Mouse (Mus musculus): ENCODE data around the gene Tpm4.

The Tpm4 gene

DNA sequence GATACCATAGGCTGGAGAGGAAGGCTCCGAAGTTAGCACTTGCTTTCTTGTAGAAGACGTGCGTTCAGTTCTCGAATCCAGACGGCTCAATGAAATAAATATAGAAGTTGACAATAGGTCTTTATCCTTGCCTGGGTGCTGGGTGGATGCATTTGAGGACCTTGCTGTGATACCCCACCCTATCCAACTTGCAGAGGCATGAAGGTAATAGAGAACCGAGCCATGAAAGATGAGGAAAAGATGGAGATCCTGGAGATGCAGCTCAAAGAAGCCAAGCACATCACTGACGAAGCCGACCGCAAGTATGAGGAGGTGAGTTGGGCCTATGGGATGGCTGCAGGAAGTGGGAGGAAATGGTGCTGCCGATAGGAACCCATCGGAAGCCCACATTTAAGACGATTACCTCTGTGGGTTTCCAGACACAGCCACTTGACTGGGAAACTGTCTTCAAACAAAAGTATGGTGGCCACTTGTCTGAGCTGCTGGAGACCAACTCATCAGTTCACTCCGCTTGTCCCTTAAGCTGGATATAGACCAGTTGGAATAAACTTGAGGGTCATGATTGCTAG lies 8.6 kb downstream of the Tpm4 start:
- no peak for DNase-seq (ENCODE audit: low read depth)

DNA sequence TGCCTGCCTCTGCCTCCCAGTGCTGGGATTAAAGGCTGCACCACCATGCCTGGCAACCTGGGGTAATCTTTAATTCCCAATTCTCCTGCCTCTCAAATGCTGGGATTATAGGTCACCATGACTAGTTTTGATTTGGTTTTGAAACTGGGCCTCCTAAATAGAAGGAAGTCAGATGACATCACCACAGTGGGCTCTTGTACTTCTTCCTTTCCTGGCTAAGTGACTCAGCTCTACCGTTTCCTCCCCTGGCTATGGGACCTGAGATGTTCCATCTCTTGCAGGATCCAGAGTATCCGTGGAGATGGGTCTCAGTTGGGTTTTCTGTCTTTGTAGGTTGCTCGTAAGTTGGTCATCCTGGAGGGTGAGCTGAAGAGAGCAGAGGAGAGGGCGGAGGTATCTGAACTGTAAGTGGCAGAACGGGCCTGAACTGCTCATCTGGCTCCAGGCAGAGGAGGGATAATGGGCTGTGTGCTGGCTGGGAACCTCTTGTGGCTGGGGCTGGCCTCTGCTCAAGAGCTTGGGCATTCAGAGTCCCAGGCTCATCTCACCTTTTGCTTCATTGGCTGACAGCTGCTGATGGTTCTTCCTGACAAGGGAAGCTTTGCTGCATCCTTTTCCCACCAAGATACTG lies 9.7 kb downstream of the Tpm4 start:
- no peak for DNase-seq (ENCODE audit: low read depth)

DNA sequence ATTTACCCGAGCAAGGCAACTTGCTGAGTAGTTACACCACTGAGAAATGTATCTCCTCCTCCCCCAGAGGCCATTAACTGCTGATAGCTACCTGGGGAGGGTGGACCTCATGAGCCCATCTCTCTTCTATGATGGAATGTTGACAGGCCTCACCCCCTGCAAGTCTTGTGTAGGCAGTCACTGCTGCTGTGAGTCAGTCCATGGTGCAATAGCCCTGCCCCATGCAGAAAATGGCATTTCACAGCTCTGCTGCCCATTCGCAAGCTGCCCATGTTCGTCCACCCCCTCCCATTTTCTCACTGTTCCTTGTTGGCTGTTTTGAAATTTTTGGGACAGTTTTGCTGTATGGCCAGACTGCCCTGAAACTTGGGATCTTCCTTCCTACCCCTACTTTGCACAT lies 10.7 kb downstream of the Tpm4 start:
- no peak for DNase-seq (ENCODE audit: low read depth)

DNA sequence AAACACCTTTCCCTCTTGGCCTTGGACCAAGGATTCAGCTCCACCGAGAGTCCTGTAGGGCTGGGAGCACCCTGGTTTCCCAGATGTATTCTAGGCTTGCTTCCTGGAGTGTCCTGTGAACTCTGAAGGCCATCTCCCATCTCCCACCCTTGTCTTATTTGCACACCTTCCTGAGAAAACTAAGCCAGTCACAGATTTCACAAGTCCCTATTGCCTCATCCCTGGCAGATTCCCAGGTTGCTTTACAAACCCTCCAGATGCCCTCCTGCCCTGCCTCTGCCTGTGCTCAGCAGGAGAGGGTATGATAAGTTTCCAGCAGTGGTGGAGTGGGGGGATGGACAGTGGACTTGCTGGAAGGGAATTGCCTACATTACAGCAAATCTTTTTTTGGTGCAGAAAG lies 11.3 kb downstream of the Tpm4 start:
- no peak for DNase-seq (ENCODE audit: low read depth)

DNA sequence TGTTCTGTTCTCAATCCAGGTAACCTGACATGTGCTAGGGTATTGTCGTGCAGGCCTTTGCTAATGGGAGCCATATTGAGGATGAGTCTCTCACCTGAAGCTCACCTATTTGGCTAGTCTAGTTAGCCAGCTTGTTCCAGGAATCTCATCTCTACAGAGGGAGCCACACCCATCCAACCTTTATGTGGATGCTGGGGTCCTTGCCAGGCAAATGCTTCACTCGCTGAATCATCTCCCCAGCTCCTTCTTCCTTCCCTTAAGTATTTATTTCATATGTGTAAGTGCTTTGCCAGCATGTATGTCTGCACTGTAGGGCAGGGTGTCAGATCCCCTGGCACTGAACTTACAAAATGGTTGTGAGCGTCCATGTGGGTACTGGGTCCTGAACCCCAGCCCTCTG lies 11.8 kb downstream of the Tpm4 start:
- no peak for DNase-seq (ENCODE audit: low read depth)

DNA sequence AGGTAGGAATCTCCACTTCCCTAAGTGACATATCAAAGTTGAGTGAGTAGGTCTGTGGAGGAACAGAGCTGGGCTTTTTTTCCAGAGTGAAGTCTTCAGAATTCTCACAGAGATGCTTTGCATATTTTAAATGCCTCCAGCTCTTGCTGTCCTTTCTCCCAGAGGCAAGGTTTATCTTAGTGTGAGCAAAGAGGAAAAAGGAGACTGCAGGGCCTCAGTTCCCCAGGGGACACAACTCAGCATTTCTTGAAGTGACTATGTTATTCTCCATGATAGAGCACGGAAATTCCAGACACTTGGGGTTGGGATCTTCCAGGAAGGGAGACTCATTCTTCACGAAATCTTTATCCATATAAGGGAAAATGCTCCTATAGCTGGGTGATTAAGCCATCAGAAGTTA lies 12.5 kb downstream of the Tpm4 start:
- no peak for DNase-seq (ENCODE audit: low read depth)

DNA sequence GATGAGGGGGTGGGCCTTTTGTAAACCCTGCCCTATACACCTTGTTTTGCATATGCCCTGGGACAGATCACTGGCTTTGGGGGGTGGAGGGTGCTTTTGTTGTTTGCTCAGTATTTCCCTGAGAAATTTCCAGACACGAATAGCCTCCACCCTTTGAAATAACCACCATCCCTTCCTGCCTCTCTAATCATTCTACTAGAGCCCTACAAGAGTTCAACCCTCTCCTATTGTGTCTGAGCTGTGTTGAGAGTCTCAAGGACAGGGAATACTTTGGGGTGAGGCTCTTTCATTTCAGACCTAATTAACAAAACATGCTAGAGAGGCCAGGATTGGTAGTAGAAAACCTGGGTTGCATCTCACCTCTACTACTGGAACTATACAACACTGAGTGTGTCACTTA lies 14.3 kb downstream of the Tpm4 start:
- no peak for DNase-seq (ENCODE audit: low read depth)

DNA sequence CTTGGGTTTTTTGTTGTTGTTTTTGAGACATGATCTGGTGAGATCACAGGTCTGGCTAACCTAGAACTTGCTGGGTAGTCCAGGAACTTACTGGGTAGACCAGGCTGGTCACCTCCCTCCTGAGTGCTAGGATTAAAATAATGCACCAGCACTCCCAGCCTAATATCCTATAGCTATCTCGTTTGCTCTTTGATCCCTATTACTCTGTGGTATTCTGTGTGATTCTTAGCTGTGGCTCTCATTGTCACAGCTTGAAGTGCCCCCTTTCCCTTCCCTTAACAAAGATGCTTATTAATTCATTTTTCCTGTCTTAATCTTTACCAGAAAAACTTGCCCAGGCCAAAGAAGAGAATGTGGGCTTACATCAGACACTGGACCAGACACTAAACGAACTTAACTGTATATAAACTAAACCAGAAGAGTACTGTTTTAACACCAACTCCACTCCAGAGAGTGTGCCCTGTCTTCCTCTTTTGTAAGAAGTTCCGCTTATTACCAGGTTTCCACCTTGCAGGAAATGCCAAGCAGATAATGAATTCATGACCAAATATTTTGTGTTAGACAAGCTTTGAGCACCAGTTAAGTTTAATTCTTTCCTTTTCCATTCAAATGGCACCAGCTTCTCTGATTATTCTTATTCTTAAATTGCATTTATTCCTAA lies 16.8 kb downstream of the Tpm4 start:
- no peak for DNase-seq (ENCODE audit: low read depth)

DNA sequence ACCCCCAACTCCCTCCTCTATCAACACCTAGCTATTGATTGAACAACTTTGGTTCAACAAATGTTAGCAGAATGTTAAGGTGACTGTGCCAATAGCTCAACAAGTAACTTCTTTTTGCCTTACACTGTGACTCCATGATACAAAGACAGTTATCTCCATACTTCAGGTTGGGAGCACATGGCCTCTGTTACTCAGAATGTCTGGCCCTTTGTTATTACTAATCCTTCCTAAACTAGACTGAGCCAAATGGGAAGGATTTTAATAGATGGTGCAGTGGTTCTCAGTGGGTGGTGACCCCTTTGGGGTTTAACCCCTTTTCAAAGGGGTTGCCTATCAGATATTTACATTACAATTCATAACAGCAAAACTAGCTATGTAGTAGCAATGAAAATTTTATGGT lies 18.6 kb downstream of the Tpm4 start:
- DNase-seq (ENCODE audit: low read depth) = no peak

DNA sequence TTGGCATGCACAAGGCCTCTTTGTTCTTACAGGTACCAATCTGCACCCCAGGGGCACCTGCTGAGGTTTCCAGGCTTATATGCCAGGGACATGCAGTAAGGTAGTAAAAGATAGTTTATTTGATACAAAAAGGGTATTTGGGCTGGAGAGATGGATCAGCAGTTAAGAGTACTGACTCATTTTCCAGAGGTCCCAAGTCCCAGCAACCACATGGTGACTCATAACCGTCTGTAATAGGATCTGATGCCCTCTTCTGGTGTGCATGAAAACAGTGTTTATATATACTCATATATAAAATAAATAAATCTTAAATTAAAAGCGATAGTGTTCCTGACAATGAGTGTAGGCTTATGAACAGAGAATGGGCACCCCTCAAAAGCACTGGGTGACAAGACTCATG lies 23.3 kb downstream of the Tpm4 start:
- no peak for DNase-seq (ENCODE audit: low read depth)

DNA sequence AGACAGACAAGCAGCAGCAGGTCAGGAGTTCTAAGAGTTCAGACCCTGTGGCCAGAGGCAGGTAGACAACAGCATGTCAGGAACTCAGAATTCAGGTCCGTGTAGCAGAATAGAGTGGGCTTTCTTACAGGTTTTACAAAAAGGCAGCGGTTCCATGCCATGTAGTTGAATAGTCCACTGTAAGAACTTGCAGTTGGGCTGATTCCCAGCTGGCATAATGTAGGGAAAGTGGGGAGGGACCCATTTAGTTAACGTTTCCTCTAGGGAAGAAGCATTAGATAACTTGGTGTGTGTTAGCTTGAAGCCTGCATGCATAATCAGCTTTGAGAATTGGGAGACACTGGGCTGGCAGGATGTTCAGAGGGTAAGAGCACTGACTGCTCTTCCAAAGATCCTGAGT lies 24.0 kb downstream of the Tpm4 start:
- DNase-seq (ENCODE audit: low read depth) = no peak

DNA sequence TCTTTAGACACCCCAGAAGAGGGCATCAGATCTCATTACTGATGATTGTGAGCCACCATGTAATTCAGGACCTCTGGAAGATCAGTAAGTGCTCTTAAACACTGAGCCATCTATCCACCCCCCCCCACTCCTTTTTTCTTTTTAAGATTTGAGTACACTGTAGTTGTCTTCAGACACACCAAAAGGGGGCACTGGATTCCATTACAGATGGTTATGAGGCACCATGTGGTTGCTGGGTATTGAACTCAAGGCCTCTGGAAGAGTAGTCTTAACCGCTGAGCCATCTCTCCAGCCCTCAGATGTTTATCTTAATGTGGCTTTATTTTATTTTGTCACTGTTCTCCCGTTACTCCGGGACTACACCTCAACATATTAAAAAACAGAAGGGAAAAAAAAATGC lies 25.2 kb downstream of the Tpm4 start:
- DNase-seq (ENCODE audit: low read depth) = no peak

DNA sequence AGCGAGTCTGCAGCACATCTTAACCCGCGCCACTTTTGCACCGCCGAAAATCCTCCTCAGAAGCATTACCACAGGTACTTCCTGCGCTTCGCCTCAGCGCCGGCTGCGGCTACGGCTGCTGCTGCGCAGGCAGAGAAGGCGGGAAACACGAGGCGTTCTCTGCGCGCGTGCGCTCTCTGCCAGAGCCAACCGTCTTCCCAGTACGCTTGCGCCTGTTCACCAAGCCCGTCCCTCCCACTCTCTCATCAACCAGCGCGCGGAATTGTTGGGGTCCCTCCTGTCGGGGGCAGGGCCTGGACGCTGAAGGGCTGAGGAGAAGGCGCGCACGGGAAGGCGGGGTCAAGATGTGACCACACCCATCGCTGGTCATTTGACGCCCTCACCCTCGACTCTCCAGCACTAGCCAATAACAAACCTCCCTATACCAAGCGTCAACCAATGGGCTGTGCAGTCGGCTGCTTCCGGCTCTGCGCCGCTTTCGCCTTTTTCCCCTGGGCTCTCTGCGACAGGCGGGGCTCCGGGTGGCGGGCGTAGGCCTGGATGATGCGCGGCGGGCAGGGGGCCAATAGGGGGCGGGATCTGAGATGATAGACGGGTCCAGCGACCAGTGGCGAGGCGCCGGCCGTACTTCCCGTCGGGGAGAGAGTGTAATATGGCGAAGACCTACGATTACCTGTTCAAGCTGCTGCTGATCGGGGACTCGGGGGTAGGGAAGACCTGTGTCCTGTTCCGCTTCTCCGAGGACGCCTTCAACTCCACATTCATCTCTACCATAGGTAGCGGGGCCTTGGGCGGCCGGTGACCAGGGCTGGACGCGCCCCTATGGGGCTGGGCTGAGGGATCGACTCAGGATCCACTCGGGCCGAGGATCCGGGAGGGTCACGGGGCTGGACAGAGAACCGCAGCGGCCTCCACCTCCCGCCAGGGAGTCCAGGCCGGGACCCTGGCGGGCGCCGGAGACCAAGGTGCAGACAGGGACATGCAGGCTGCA lies 26.2 kb downstream of the Tpm4 start, which contains the start of gene Rab8a:
Rab8a (plus strand) TSS at position 494 of the 991 bp plus-strand sequence.
- DNase-seq (ENCODE audit: low read depth) = peak; percentile 98

DNA sequence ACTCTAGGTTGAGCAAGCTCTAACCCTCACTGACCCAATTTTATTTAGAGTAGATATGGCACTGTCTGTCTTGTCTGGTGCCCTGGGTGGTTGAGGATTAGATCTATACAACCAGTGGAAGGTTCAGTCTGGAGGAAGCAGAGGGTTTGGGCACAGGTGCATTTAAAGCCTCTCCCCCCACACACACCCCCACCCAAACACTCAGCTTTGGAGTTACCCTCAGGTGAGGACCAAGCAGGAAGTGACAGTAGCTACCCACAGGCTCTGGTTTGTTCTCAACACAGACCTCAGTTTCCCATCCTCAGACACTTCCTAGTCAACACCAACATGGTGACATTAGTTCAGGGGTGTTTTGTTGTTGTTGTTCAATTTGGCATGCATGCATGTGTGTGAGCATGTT lies 28.0 kb downstream of the Tpm4 start:
- DNase-seq (ENCODE audit: low read depth) = no peak

DNA sequence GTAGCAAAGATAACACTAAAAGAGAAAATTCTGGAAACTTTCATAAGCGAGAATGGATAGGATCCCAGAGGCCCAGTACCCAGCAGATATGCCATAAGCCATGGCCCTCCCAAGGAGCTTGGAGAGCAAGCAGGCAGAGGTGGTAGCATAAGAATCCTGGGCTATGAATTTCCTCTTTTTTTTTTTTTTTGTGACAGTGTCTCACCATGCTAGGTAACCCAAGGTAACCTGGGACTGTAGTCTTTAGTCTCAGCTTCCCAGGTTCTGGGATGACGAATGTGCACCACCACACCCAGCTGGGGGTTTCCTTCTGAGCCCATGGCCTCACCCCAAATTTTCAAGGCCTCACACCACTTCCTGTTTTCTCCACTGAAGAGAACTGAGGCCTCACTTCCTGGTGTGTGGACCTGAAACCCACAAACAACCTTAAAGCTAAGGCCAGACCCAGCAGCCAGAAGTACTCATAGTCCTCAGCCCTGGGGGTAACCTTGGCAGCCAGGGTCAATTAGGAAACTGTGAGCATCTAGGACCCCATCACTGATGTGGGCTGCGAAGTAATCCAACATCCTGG lies 34.4 kb downstream of the Tpm4 start:
- no peak for DNase-seq (ENCODE audit: low read depth)

DNA sequence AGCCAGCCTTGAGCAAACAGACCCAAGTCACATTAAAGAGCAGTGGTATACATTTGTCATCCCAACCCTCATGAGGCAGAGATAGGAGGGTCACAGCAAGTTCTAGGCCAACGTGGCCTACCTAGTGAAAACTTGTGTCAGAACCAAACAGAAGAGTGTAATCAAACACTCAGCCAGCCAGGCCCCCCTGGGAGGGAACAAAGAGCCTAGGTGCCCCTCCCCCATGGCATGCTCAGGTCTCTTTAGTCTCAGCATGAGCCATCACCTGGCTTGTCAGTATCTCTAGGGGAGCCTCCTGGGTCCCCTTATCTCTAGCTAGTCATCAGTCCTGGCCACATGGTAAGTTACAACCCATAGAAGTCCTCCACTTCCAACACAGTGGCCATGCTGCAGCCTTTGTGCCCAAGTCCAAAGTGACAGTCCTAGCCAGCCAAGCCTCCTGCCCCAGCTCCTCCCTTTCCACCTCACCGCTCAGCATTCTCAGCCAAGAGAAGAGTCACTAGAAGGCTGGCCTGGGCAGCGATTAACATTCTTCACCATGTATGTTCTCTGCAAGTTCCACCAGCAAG lies 35.0 kb downstream of the Tpm4 start:
- no peak for DNase-seq (ENCODE audit: low read depth)

DNA sequence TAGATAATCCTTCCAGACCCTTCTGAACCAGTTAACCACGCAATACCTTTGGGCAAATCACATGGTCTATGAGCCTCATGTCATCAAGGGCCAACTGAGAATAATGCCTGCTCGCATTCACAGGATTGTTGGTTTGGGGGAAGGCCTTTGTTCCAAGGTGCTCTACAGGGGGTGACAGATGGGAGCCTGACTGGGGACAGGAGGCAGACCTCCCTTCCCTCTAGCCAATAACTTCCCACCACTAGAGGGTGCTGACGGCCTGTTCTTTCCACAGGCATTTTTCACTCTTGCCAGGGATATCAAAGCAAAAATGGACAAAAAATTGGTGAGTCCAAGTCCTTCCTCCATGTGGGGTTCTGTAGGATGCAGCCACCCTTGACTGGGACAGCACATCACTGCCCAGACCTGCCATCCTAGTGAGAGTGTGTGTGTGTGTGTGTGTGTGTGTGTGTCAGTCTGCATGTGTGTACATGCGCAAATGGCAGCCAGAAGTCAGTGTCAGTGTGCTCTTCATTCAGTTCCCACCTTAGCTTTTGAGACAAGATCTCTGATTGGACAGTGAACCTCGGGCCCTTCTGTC lies 42.7 kb downstream of the Tpm4 start:
- DNase-seq (ENCODE audit: low read depth) = peak; percentile 56

DNA sequence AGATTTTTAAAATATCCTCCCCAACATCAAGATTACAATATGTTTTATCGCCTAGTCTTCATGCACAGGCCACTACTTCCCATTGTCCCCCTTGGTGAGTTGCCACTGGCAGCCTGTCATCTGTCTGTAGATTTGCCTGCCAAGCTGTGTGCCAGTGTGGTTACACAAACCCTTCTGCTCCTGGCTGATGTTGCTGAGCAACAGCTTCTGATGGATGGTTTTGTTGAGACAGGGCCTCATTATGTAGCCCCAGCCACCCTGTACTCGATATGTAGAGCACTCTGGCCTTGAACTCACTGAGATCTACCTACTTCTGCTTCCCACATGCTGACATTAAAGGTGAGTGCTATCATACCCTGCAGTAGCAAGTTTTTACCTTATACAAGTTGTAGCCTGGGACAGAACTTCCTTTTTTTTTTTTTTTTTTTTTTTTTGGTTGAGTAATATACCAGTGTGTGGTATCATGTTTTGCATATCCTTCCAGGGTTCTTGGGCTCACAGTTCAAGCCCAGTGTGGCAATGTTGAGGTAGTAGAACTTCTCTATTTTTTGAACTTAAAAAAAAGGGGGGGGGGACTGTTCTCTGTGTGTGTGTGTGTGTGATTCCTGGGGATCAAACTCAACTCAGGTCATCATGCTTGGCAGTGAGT lies 48.9 kb downstream of the Tpm4 start:
- DNase-seq (ENCODE audit: low read depth) = no peak

DNA sequence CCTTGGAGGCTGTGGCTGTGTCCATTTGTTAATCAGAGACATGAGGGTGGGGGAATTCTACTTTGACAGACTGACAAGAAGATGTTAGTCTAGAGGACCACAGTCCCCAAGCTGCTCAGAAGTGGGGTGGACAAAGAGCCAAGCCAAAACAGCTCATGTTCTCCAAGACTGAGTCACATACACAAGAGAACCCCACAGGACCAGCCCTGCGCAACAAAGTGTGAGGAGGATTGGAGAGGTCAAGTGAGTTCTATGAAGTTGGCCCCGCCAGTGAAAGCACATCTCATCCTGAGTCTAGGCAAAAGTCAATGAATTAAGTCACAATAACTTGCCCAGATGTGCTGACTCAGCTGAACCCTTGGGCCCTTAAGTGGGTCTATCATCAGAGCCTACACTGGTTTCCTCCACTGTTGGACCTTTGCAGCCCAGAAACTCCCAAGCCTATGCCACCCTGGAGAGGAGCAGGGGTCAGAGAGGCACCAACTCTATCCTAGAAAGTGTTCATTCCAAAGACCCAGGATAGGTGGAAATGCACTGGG lies 53.1 kb downstream of the Tpm4 start:
- DNase-seq (ENCODE audit: low read depth) = no peak

DNA sequence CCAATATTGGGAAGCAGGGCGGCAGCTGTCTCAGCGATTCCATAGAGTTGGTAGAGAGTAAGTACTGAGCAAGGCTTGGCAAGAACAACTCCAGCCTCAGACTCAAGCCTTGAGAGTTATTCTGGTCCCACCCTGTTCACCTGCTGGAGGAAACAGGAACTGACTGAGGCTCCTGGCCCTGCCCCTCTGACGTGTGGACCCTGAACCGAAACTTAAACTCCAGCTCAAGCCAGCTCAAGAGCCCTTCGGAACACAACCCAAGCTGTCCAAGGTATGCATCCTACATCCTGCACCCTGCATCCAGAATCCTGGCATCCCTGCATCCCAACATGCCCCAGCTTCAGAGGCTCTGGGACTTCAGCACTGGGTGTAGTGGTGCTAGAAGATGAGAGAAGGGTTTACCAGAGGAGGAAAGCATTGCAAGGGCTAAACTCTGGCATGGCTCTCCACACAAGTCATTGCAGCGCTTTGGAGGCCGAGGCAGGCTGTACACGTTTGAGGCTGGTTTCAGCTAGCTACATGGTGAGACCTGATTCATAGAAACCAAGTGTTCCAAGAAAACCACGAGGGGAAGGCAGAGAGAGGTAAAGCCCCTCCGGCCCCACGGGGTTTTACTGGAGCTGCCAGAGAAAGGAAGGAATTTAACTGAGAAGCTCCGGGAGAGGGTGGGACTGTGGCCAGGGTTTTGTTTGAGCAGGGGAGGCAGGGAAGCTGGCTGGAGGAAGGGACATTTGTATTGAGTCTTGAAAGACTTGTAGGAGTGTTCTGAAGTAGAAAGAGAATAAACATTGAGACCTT lies 54.8 kb downstream of the Tpm4 start, which contains the start of gene Hsh2d:
Hsh2d (plus strand) TSS at position 222 of the 798 bp plus-strand sequence.
- no peak for DNase-seq (ENCODE audit: low read depth)

Data from c-Kit-positive CD71-positive TER-119-negative erythroid progenitor cells, embryonic 14.5 days (primary cell).